In the genomic region with DNA sequence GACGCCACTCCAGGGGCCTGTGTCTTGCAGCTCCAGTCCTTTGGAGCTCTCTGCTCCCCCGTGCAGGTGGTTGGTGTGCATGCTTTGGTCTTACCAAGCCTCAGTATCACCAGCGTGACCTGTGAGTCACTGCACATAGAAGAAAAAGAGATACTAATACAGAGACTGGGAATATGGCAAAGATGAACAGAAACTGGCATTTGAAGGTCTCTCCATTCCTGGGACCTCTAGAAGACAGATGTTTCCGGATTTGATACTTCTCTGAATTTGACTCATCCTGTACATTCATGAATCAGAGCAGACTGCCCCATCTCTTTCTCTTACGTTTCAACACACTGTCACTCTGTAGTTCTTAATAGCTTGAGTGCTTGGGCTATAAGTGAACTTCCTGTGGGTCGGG, we compare ENCODE assay signal across 38 mouse cellular contexts. TPM values are rescaled to one million over a fixed set of nuclear protein-coding genes. Genes with fewer than 3 reads are reported as not detected.
"Had no signal": no experiment of that assay in that cellular context is flagged by ENCODE, and none has a peak within 500 bp of the region (broad histone marks: within the 10 kb centered on the region; RNA-seq: fewer than 3 reads in every experiment).

No protein-coding gene starts in this region.

- H3K4me3 ChIP-seq: left cerebral cortex, adult 2 months; limb, embryonic 10.5 days; limb, embryonic 12.5 days; limb, embryonic 13.5 days; limb, embryonic 15.5 days; liver, embryonic 12.5 days; liver, embryonic 13.5 days; liver, embryonic 15.5 days; lung, embryonic 15.5 days; megakaryocyte, embryonic 14.5 days; midbrain, embryonic 10.5 days; midbrain, embryonic 12.5 days; midbrain, embryonic 13.5 days; midbrain, embryonic 15.5 days; myocyte had no signal

- H3K9ac ChIP-seq: limb, embryonic 12.5 days; limb, embryonic 13.5 days; limb, embryonic 15.5 days; liver, embryonic 12.5 days; liver, embryonic 13.5 days; liver, embryonic 14.5 days; liver, embryonic 15.5 days; liver, postnatal 0 days; lung, embryonic 14.5 days; lung, embryonic 15.5 days; midbrain, embryonic 12.5 days; midbrain, embryonic 13.5 days; midbrain, embryonic 15.5 days had no signal

- DNase-seq: left cerebral cortex, postnatal 4 days; liver, embryonic 13.5 days; liver, postnatal 0 days; lung, adult 18-20 months; lung, adult 2 months; lung, embryonic 14.5 days; lung, postnatal 10 days; lung, postnatal 14 days; lung, postnatal 36 days; lung, postnatal 4 days; midbrain, embryonic 14.5 days had no signal

- ATAC-seq: liver, embryonic 12.5 days; liver, postnatal 0 days; lung, postnatal 0 days; midbrain, embryonic 13.5 days; midbrain, embryonic 15.5 days; midbrain, embryonic 16.5 days had no signal

- H3K9me3 ChIP-seq: limb, embryonic 10.5 days; limb, embryonic 12.5 days; limb, embryonic 13.5 days; limb, embryonic 15.5 days; liver, embryonic 12.5 days; liver, embryonic 13.5 days; liver, embryonic 15.5 days; lung, embryonic 15.5 days; megakaryocyte, embryonic 14.5 days; midbrain, embryonic 10.5 days; midbrain, embryonic 12.5 days; midbrain, embryonic 13.5 days; midbrain, embryonic 15.5 days had no signal

- H3K4me2 ChIP-seq: limb, embryonic 12.5 days; limb, embryonic 13.5 days; limb, embryonic 15.5 days; liver, embryonic 11.5 days; liver, embryonic 12.5 days; liver, embryonic 13.5 days; liver, embryonic 15.5 days; lung, embryonic 14.5 days; lung, embryonic 15.5 days; midbrain, embryonic 11.5 days; midbrain, embryonic 12.5 days; midbrain, embryonic 13.5 days; midbrain, embryonic 15.5 days had no signal

- H3K27me3 ChIP-seq: limb, embryonic 12.5 days; limb, embryonic 13.5 days; limb, embryonic 15.5 days; liver, embryonic 12.5 days; liver, embryonic 13.5 days; liver, embryonic 15.5 days; lung, embryonic 15.5 days; midbrain, embryonic 13.5 days; midbrain, embryonic 15.5 days had no signal

- H3K27ac ChIP-seq: left cerebral cortex, adult 2 months; limb, embryonic 10.5 days; limb, embryonic 12.5 days; limb, embryonic 13.5 days; limb, embryonic 15.5 days; liver, embryonic 12.5 days; liver, embryonic 13.5 days; liver, embryonic 14.5 days; liver, embryonic 15.5 days; lung, embryonic 15.5 days; macrophage; midbrain, embryonic 10.5 days; midbrain, embryonic 12.5 days; midbrain, embryonic 13.5 days; midbrain, embryonic 15.5 days had no signal

- H3K36me3 ChIP-seq: limb, embryonic 10.5 days; limb, embryonic 12.5 days; limb, embryonic 13.5 days; limb, embryonic 15.5 days; liver, embryonic 12.5 days; liver, embryonic 13.5 days; liver, embryonic 15.5 days; lung, embryonic 15.5 days; midbrain, embryonic 10.5 days; midbrain, embryonic 12.5 days; midbrain, embryonic 13.5 days; midbrain, embryonic 15.5 days had no signal

- H3K4me1 ChIP-seq: limb, embryonic 10.5 days; limb, embryonic 12.5 days; limb, embryonic 15.5 days; liver, embryonic 12.5 days; liver, embryonic 13.5 days; liver, embryonic 15.5 days; lung, embryonic 15.5 days; megakaryocyte, embryonic 14.5 days; midbrain, embryonic 10.5 days; midbrain, embryonic 12.5 days; midbrain, embryonic 13.5 days; midbrain, embryonic 15.5 days had no signal

RNA-seq across cellular contexts. Expression of gene Aox4, which starts 40.3 kb away (rescaled TPM):
- total RNA-seq: liver, adult 2 months; megakaryocyte progenitor cell, adult 5-6 weeks; megakaryocyte, adult 5-6 weeks; megakaryocyte-erythroid progenitor cell, adult 5-6 weeks; monocyte, adult 5-6 weeks had no signal
- polyA plus RNA-seq: liver, adult 2 months; liver, postnatal 0 days; macrophage; midbrain, embryonic 11.5 days; midbrain, embryonic 12.5 days; myocyte had no signal

RNA-seq across cellular contexts. Expression of gene Aox3, which starts 57.0 kb away (rescaled TPM):
- total RNA-seq: megakaryocyte progenitor cell, adult 5-6 weeks; megakaryocyte-erythroid progenitor cell, adult 5-6 weeks; midbrain, postnatal 0 days had no signal
- polyA plus RNA-seq: liver, embryonic 11.5 days; liver, embryonic 12.5 days; macrophage; myocyte; neural tube, embryonic 11.5 days had no signal
